Mouse (Mus musculus) heart, embryonic 13.5 days (tissue): ENCODE results near the gene Mtmr4. TPM values are rescaled to one million over a fixed set of nuclear protein-coding genes. Genes with fewer than 3 reads are reported as not detected.

Source experiments
- ATAC-seq: fragments of 200-750 bp; cut with Nextera tagmentation; 2 replicates; pipeline ENCODE4 v1.8.0; 2017; ENCODE audit warnings: moderate TSS enrichment; ENCODE audit not compliant: insufficient number of reproducible peaks, low FRiP score, low TSS enrichment; ENCODE audit errors: extremely low read depth
- H3K27ac ChIP-seq: fragments of 300-500 bp; sonication (generic); replicated peaks from 2 replicates; pipeline ENCODE4 v1.5.1; 2015; ENCODE audit warnings: moderate library complexity, mild to moderate bottlenecking, inconsistent platforms
- H3K27me3 ChIP-seq: fragments of 300-500 bp; sonication (generic); replicated peaks from 2 replicates; pipeline ENCODE4 v1.6.1; 2015; ENCODE audit warnings: mild to moderate bottlenecking, inconsistent platforms
- H3K36me3 ChIP-seq: fragments of 300-500 bp; sonication (generic); 2 replicates; pipeline ENCODE4 v1.6.1; 2015; ENCODE audit warnings: mild to moderate bottlenecking, inconsistent platforms
- H3K4me1 ChIP-seq: fragments of 300-500 bp; sonication (generic); 2 replicates; pipeline ENCODE4 v1.6.1; 2015; ENCODE audit warnings: inconsistent platforms
- H3K4me2 ChIP-seq: fragments of 300-500 bp; sonication (generic); 2 replicates; pipeline ENCODE4 v1.6.1; 2015; ENCODE audit warnings: inconsistent platforms, mild to moderate bottlenecking, moderate library complexity
- H3K4me3 ChIP-seq: fragments of 300-500 bp; sonication (generic); 2 replicates; pipeline ENCODE4 v1.5.1; 2015; ENCODE audit warnings: moderate library complexity, mild to moderate bottlenecking, inconsistent platforms
- H3K9ac ChIP-seq: fragments of 300-500 bp; sonication (generic); 2 replicates; pipeline ENCODE4 v1.6.1; 2015; ENCODE audit warnings: inconsistent platforms, mild to moderate bottlenecking, moderate library complexity
- H3K9me3 ChIP-seq: fragments of 300-500 bp; sonication (generic); 2 replicates; pipeline ENCODE4 v1.6.1; 2016; ENCODE audit warnings: inconsistent platforms
- WGBS: fragments of 180-500 bp; shearing (Covaris S2); methylation state at CpG from one replicate; pipeline ENCODE4 v1.1.7; 2015; ENCODE audit warnings: mixed read lengths; 5-methylcytosine and 5-hydroxymethylcytosine counted together
- polyA plus RNA-seq: library from polyadenylated mRNA; unstranded; fragments of >200 nt; fragmentation: Nextera tagmentation; extraction: Ambion mirVana; gene quantifications from 2 replicates; pipeline ENCODE4 v1.2.1, GENCODE M21; 2015

Gene Mtmr4
- polyA plus RNA-seq, 1 experiment from 2014 or later, result 14.1 TPM

- no peaks in the 10 kb centered on the region for H3K36me3 ChIP-seq
- H3K4me3 ChIP-seq, result no peak overlapping the region
- H3K4me2 ChIP-seq, result no peak overlapping the region
- 76% methylated on average over 6 of the region's 6 CpGs for WGBS
- no peak overlapping the region for H3K9ac ChIP-seq
- H3K27ac ChIP-seq, result no peak overlapping the region
- no peaks in the 10 kb centered on the region for H3K9me3 ChIP-seq
- ATAC-seq, result no peak
- H3K4me1 ChIP-seq, result peaks cover 6% of the 10 kb centered on the region
- peaks cover 30% of the 10 kb centered on the region for H3K27me3 ChIP-seq
These were observed 73.3 kb downstream of the Mtmr4 start for GRCm38 (mm10) chr11:87665224-87665623.

GRCm38 (mm10) chr11:87665658-87666057 lies 73.7 kb downstream of the Mtmr4 start:
- no peak overlapping the region for H3K9ac ChIP-seq
- H3K27me3 ChIP-seq, result peaks cover 30% of the 10 kb centered on the region
- H3K4me1 ChIP-seq, result peaks cover 6% of the 10 kb centered on the region
- H3K4me3 ChIP-seq, result no peak overlapping the region
- H3K36me3 ChIP-seq, result no peaks in the 10 kb centered on the region
- no peak overlapping the region for H3K4me2 ChIP-seq
- 76% methylated on average over 2 of the region's 2 CpGs for WGBS
- no peak overlapping the region for H3K27ac ChIP-seq
- no peaks in the 10 kb centered on the region for H3K9me3 ChIP-seq
- no peak for ATAC-seq

Other genes starting within 250 kb of the Mtmr4 start
- 3.4 TPM in 2 replicates for gene Ppm1e, start 233.1 kb upstream of the Mtmr4 start, polyA plus RNA-seq
- gene Rad51c, start 187.2 kb upstream of the Mtmr4 start, polyA plus RNA-seq, result 9.7 and 9.9 TPM in 2 replicates
- gene Tex14, start 187.1 kb upstream of the Mtmr4 start, polyA plus RNA-seq, result 0.28 and 0.47 TPM in 2 replicates
- gene Gm11492, start 25.5 kb upstream of the Mtmr4 start, polyA plus RNA-seq, result not detected in 2 replicates
- 15.3 and 18.5 TPM in 2 replicates for gene Sept4, start 23.3 kb upstream of the Mtmr4 start, polyA plus RNA-seq
- 0.05 and 0.13 TPM in 2 replicates for gene Hsf5, start 25.0 kb downstream of the Mtmr4 start, polyA plus RNA-seq
- gene Rnf43, start 70.6 kb downstream of the Mtmr4 start, polyA plus RNA-seq, result 1.3 and 1.6 TPM in 2 replicates
- 104 and 115 TPM in 2 replicates for gene Supt4a, start 145.4 kb downstream of the Mtmr4 start, polyA plus RNA-seq
- 0.47 and 0.51 TPM in 2 replicates for gene Tspoap1, start 168.4 kb downstream of the Mtmr4 start, polyA plus RNA-seq
- gene Mpo, start 201.4 kb downstream of the Mtmr4 start, polyA plus RNA-seq, result 2.1 and 8.2 TPM in 2 replicates
- 0.08 TPM in 1 of 2 replicates, not detected in the other for gene Lpo, start 236.1 kb downstream of the Mtmr4 start, polyA plus RNA-seq